Mouse (Mus musculus) lung, embryonic 16.5 days (tissue): ENCODE measurements at regions not wholly inside any gene's neighbourhood (a gene's known extent, or its start where the extent isn't known, plus 50 kb on each side); places are given as distances from the start of the nearest gene placed in this dataset.
A peak's percentile ranks its signal among the peaks of the same experiment; 100 is the strongest.

Source experiments
- ATAC-seq: fragments of 200-750 bp; cut with Nextera tagmentation; 2 replicates; pipeline ENCODE4 v1.8.0; 2017; ENCODE audit warnings: low read depth, mild to moderate bottlenecking, moderate library complexity
- H3K27ac ChIP-seq: fragments of 300-500 bp; sonication (generic); 2 replicates; pipeline ENCODE4 v1.5.1; 2014; ENCODE audit warnings: mild to moderate bottlenecking, control low read depth, low read length
- H3K27me3 ChIP-seq: fragments of 300-500 bp; sonication (generic); 2 replicates; pipeline ENCODE4 v1.6.1; 2014; ENCODE audit warnings: low read depth, low read length, mixed read lengths; ENCODE audit not compliant: control insufficient read depth, insufficient read depth
- H3K36me3 ChIP-seq: fragments of 300-500 bp; sonication (generic); 2 replicates; pipeline ENCODE4 v1.6.1; 2014; ENCODE audit warnings: low read length; ENCODE audit not compliant: control insufficient read depth, insufficient read depth
- H3K4me1 ChIP-seq: fragments of 300-500 bp; sonication (generic); replicated peaks from 2 replicates; pipeline ENCODE4 v1.6.1; 2014; ENCODE audit warnings: low read length, mixed read lengths; ENCODE audit not compliant: control insufficient read depth, insufficient read depth
- H3K4me2 ChIP-seq: fragments of 300-500 bp; sonication (generic); 2 replicates; pipeline ENCODE4 v1.6.1; 2014; ENCODE audit warnings: low read depth, low read length, control low read depth
- H3K4me3 ChIP-seq: fragments of 300-500 bp; sonication (generic); 2 replicates; pipeline ENCODE4 v1.5.1; 2014; ENCODE audit warnings: mild to moderate bottlenecking, low read length, control low read depth
- H3K9ac ChIP-seq: fragments of 300-500 bp; sonication (generic); 2 replicates; pipeline ENCODE4 v1.6.1; 2014; ENCODE audit warnings: low read length, control low read depth
- H3K9me3 ChIP-seq: fragments of 300-500 bp; sonication (generic); 2 replicates; pipeline ENCODE4 v1.6.1; 2016; ENCODE audit warnings: low read length; ENCODE audit not compliant: control insufficient read depth
- WGBS: fragments of 180-500 bp; shearing (Covaris S2); extraction: QIAGEN DNeasy Blood & Tissue Kit; methylation state at CpG from one replicate; pipeline ENCODE4 v1.1.7; 2014; 5-methylcytosine and 5-hydroxymethylcytosine counted together

DNA sequence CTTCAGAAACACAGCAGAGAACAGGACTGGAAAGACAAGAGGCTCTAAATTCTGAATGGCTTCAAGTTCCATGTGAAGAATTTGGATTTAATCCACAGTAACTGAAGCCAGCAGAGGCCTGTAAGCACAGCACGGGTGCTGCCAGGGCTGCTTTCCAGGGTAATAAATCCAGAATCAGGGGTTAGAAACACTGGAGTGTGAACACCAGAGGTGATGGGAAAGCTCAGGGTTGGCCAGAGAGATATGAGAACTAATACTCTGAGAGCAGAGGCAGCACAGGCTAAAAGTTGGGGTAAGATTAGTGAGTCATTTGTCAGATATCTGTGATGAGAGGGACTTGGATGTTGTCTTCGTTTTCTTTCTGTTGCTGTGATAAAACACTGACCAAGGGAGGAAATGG lies 153.6 kb upstream of the Tmc3 start:
- 18% methylated on average over 2 of the region's 2 CpGs for WGBS
- Histone ChIP-seq H3K27me3 (no peaks in the 10 kb centered on the region), H3K9ac (no peak overlapping the region), H3K4me1 (peaks cover 14% of the 10 kb centered on the region), H3K4me2 (no peak overlapping the region), H3K9me3 (no peaks in the 10 kb centered on the region), H3K27ac (peak overlapping the region; percentile 47), H3K36me3 (no peaks in the 10 kb centered on the region), H3K4me3 (no peak overlapping the region)
- ATAC-seq, result peak; percentile 93

DNA sequence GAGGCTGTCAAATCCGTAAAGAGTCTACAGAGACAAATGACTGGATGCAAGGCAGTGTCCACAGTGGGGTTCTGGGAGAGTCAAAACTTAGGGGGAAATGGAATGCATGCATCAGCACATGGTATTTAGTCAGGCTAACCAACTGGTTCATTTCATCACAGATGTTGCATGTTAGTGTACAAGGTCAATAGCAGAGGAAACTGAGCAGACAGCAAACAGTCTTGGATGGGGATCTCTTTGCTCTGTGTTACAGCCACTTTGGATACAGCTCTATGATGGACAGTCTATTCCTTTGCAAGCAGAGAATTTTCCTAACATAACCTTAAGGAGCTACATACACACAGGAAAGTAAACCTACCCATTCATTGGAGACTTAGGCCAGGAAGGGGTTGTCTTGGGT lies 151.9 kb upstream of the Tmc3 start:
- ATAC-seq, result peak; percentile 42
- H3K9ac ChIP-seq, result no peak overlapping the region
- no peaks in the 10 kb centered on the region for H3K9me3 ChIP-seq
- no peaks in the 10 kb centered on the region for H3K27me3 ChIP-seq
- H3K4me1 ChIP-seq, result peaks cover 14% of the 10 kb centered on the region
- 47% methylated on average over 1 of the region's 1 CpGs for WGBS
- no peak overlapping the region for H3K27ac ChIP-seq
- H3K4me2 ChIP-seq, result no peak overlapping the region
- no peak overlapping the region for H3K4me3 ChIP-seq
- no peaks in the 10 kb centered on the region for H3K36me3 ChIP-seq

DNA sequence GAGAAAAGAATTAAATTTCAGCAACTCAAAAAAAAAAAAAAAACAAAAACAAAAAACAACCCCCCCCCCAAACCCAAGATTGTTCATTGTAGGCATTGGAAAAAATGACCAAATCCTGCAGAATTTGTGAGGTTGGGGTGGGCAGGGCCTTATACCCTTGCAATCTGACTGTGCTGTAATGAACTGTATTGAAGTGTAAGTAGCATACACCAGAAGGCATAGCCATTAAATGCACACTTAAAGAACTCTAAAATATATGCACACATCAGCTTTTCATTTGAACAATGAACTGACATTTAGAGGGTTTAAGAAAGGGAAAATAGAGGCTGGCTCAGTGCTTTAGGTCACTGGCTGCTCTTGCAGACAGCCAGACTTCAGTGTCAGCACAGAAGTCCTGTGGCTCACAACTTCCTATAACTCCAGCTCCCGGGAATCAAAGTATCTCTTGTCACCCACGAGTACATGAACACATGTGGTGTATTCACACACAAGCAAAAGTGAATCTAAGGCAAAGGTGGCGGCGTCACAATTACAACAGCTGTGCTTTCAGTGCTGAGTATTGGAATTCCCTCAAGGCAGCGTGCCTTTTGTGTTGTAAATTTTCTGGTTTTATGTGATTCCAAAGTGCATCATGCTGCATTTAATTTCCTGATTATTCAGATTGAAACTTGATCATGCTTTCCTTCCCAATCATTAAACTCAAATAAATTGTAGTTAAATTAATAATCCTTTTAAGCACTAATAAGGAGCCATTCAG lies 150.6 kb upstream of the Tmc3 start:
- no peaks in the 10 kb centered on the region for H3K9me3 ChIP-seq
- no peak overlapping the region for H3K4me2 ChIP-seq
- ATAC-seq, result no peak
- H3K9ac ChIP-seq, result no peak overlapping the region
- no peak overlapping the region for H3K4me3 ChIP-seq
- H3K36me3 ChIP-seq, result no peaks in the 10 kb centered on the region
- no peaks in the 10 kb centered on the region for H3K27me3 ChIP-seq
- WGBS, result 58% methylated on average over 5 of the region's 5 CpGs
- H3K27ac ChIP-seq, result no peak overlapping the region
- peaks cover 14% of the 10 kb centered on the region for H3K4me1 ChIP-seq

DNA sequence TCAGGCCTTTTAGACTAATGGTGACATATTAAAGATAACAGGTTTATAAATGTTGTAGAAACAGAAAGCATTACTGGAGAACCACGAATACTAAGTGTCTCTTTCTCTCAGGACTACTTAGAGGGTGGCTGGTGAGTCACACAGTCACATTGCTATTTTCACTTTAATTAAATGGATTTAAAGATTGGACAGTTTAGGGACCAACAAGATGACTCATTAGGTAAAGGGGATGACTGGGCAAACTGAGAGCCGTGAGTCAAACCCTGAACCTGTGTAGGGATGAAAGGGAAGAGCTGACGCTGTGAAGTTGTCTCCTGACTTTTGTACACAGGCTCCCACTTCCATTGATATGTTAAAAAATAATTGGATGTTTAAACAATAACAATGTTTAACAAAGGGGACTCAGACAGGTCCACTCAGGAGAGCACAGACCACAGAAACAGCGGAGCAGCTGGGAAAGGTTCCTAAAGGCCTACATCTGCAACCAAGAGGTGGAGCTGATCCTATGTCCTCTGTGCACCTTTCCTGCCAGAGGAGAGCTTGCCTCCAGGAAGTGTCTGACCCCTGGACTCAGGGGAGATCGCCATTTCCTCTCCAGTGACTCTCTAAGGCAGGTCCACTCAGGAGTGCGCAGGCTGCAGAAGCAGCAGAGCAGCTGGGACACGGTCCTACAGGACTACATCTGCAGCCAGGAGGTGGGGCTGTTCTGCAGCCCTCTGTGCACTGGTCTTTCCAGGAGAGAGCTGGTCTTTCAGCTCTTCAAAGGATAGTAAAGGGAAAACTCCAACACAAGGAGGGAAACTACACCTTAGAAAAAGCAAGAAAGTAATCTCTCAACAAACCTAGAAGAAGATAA lies 146.0 kb upstream of the Tmc3 start:
- WGBS, result 48% methylated on average over 7 of the region's 7 CpGs
- no peak overlapping the region for H3K9ac ChIP-seq
- ATAC-seq, result no peak

DNA sequence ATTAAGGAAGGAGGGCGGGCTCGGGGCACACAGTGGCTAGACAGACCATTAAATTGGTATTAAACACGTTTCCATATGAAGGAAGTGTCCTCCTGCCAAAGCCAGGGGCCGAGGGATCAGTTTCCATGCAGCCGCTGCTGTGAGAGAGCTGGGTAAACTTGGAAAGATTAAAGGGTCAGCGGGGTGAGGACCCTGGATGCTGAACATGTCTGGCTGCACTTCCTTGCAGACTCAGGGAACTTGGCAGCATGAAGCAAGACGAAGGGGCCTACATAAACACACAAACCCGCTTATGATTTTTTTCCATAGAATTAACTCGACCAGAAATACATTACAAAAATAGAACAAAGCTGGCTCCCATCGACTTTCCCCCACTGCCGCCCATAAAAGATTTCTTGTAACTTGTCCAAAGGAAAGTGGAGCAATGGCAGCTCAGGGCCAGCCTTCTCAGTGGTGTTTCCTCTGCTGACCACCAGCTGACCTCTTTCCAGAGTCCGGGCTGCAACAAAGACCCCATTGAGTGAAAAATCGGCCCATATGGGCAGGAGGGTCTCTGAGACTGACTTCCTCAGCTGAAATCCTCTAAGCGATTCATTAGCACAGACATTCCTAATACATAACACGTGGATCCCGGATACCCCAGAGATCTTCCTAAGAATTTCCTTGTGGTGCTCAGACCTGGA lies 141.0 kb upstream of the Tmc3 start:
- WGBS, result 14% methylated on average over 16 of the region's 16 CpGs
- Histone ChIP-seq H3K9ac (no peak overlapping the region), H3K4me2 (no peak overlapping the region), H3K9me3 (no peaks in the 10 kb centered on the region), H3K36me3 (no peaks in the 10 kb centered on the region), H3K4me1 (peaks cover 18% of the 10 kb centered on the region), H3K4me3 (no peak overlapping the region), H3K27ac (peak overlapping the region; percentile 82), H3K27me3 (no peaks in the 10 kb centered on the region)
- peak; percentile 94 for ATAC-seq

More for the DNA sequence above, 146.0 kb upstream of the Tmc3 start:
- Histone ChIP-seq H3K27ac (no peak overlapping the region), H3K4me3 (no peak overlapping the region), H3K4me1 (peaks cover 3% of the 10 kb centered on the region), H3K4me2 (no peak overlapping the region), H3K36me3 (no peaks in the 10 kb centered on the region), H3K9me3 (no peaks in the 10 kb centered on the region), H3K27me3 (no peaks in the 10 kb centered on the region)

DNA sequence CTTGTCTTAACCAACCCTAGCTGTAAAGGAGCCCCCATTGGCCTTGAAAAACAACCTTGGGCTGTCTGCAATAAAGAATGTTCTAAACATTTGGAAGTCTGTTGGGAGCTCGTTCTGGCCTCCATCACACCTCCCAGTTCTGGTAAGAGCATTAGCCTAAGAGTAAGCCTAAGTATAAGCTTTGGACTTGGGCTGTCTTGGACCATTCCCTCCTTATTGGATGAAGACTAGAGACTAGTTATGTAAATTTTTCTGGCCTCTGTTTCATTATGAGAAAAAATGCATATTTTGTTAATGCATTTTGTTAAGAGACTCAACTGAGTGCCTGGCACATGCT lies 140.5 kb upstream of the Tmc3 start:
- no peak overlapping the region for H3K4me2 ChIP-seq
- H3K9me3 ChIP-seq, result no peaks in the 10 kb centered on the region
- peaks cover 18% of the 10 kb centered on the region for H3K4me1 ChIP-seq
- no peak overlapping the region for H3K4me3 ChIP-seq
- H3K27ac ChIP-seq, result peak overlapping the region; percentile 82
- no peak for ATAC-seq
- H3K36me3 ChIP-seq, result no peaks in the 10 kb centered on the region
- H3K9ac ChIP-seq, result no peak overlapping the region
- 44% methylated on average over 1 of the region's 1 CpGs for WGBS
- no peaks in the 10 kb centered on the region for H3K27me3 ChIP-seq

DNA sequence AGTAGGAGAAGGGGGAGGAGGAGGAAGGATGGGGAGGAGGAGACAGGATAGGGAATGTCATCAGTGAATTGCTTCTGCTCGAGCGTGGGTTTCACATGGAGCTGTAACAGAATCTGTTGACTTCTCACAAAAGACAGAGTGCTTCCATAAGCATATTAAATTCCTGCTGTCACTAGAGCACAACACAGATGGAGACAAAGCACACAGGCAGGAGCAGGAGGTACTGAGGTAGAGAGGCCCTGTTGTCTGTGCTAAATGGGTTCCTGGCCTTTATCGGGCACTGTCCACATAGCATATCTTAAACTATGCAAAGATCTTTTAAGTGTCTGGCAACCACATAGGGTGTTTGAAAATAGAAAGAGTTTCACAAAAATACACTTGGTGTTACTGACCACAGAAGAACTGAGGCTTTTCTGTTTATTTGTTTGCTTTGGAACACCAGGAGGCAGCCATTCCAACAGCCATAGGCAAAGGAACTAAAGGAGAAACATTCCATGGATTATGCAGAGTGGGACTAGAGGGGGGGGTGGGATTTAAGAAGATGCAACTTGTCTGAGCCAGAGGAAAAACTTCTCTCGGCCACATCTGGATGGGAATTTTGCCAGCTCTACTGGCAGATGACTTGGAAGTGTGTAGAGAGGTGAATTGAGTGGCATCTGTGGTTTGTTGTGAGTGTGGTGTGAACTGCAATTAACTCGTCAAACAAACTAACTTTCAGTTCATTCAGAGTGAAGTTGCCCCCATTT lies 139.4 kb upstream of the Tmc3 start:
- 23% methylated on average over 5 of the region's 5 CpGs for WGBS
- H3K4me2 ChIP-seq, result no peak overlapping the region
- no peaks in the 10 kb centered on the region for H3K9me3 ChIP-seq
- H3K4me1 ChIP-seq, result peaks cover 18% of the 10 kb centered on the region
- ATAC-seq, result no peak
- H3K9ac ChIP-seq, result no peak overlapping the region
- H3K4me3 ChIP-seq, result no peak overlapping the region
- no peaks in the 10 kb centered on the region for H3K36me3 ChIP-seq
- H3K27ac ChIP-seq, result peak overlapping the region; percentile 43; the same call in 1 of the 2 replicates
- H3K27me3 ChIP-seq, result no peaks in the 10 kb centered on the region

DNA sequence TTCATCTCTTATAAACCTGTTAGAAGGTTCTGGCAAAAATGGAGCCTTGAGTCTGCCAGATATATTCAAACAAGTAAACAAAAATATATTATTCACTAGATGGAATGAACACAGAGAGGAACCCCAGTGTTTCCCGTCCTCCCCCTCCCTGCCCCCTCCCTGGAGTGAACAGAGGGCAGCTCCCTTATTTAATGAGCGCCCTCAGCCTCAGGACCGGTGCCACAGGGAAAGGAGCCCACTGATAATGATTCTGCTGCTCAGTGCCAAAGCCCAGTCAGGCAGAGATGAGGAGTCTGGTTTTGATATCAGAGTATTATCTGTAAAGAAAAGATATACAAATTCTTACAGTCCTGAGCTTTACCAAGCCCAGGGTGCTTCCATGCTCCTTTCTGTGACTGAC lies 134.4 kb upstream of the Tmc3 start:
- Histone ChIP-seq H3K27ac (no peak overlapping the region), H3K36me3 (no peaks in the 10 kb centered on the region), H3K4me3 (no peak overlapping the region), H3K4me1 (peaks cover 6% of the 10 kb centered on the region), H3K4me2 (no peak overlapping the region), H3K27me3 (no peaks in the 10 kb centered on the region), H3K9me3 (no peaks in the 10 kb centered on the region), H3K9ac (no peak overlapping the region)
- WGBS, result 43% methylated on average over 3 of the region's 3 CpGs
- ATAC-seq, result no peak

DNA sequence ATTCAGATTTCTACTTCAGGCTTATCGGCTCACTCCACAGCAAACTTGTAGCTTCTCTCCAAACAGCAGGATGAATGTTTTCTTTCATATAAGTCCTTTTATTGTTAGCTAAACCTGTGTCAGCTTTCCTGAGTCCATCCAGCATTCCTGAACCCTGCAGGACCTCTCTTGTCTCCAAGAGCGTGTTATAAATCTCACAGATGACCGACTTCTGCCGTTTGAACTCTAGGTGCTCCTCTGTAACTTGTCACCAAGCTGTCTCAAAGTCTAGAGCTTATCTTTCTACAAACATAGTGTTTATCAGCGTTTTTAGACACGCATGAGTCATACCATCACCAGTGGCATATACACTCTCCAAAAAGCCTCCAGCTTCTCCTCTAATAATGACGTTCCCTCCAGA lies 132.4 kb upstream of the Tmc3 start:
- H3K9ac ChIP-seq, result no peak overlapping the region

More for the DNA sequence above, 132.4 kb upstream of the Tmc3 start:
- no peaks in the 10 kb centered on the region for H3K9me3 ChIP-seq
- WGBS, result 6% methylated on average over 7 of the region's 7 CpGs
- no peaks in the 10 kb centered on the region for H3K36me3 ChIP-seq
- no peak overlapping the region for H3K4me2 ChIP-seq
- H3K27ac ChIP-seq, result no peak overlapping the region
- H3K4me3 ChIP-seq, result no peak overlapping the region
- no peaks in the 10 kb centered on the region for H3K27me3 ChIP-seq
- ATAC-seq, result no peak
- H3K4me1 ChIP-seq, result no peaks in the 10 kb centered on the region
